Mouse (Mus musculus) CH12.LX (cell line): ENCODE results near the gene Naa10. TPM values are rescaled to one million over a fixed set of nuclear protein-coding genes. Genes with fewer than 3 reads are reported as not detected.

Source experiments
- DNase-seq: peaks from one replicate; pipeline ENCODE4 v3.0.0-alpha.2; 2013; ENCODE audit errors: extremely low read depth
- H3K27ac ChIP-seq: 2 replicates; pipeline ENCODE4 v1.5.1; 2012; ENCODE audit warnings: low read depth, mild to moderate bottlenecking, control low read depth, moderate library complexity; ENCODE audit not compliant: insufficient read depth
- H3K27me3 ChIP-seq: replicated peaks from 2 replicates; pipeline ENCODE3; 2012; ENCODE audit warnings: inconsistent platforms
- H3K36me3 ChIP-seq, 2 experiments: replicated peaks in 1 of 2; 2 replicates each; pipeline versions ENCODE3 to v1.6.1; 2012; ENCODE audit warnings: inconsistent platforms in 1 of 2, low read length in 1 of 2, mild to moderate bottlenecking in 1 of 2, mixed read lengths in 1 of 2, moderate library complexity in 1 of 2; ENCODE audit not compliant: control insufficient read depth in 1 of 2, insufficient read depth in 1 of 2
- H3K4me1 ChIP-seq, 2 experiments: 2 replicates each; pipeline ENCODE4 v1.6.1; 2012; ENCODE audit warnings: inconsistent platforms in 1 of 2, moderate library complexity in 1 of 2; ENCODE audit not compliant: insufficient read depth in 2 of 2, control insufficient read depth in 1 of 2
- H3K4me2 ChIP-seq: 2 replicates; pipeline ENCODE4 v1.6.1; 2012; ENCODE audit warnings: low read depth, mild to moderate bottlenecking, control low read depth; ENCODE audit not compliant: poor library complexity, insufficient read depth, severe bottlenecking
- H3K4me3 ChIP-seq, 3 experiments: fragments of 150-350 bp in 1 of 3; sonication (generic) in 1 of 3; replicated peaks in 1 of 3; 2 replicates each; pipeline versions ENCODE3 to v1.5.1; 2011 to 2012; ENCODE audit warnings: low read depth in 2 of 3, low read length in 2 of 3, mild to moderate bottlenecking in 2 of 3, moderate library complexity in 2 of 3, control low read depth in 1 of 3, improper control_type of control experiment in 1 of 3, inconsistent platforms in 1 of 3, mixed read lengths in 1 of 3; ENCODE audit not compliant: poor library complexity in 1 of 3
- H3K79me2 ChIP-seq: replicated peaks from 2 replicates; pipeline ENCODE4 v1.6.1; 2012; ENCODE audit warnings: mild to moderate bottlenecking, moderate library complexity; ENCODE audit not compliant: control insufficient read depth, poor library complexity, insufficient read depth, severe bottlenecking; ENCODE audit errors: extremely low read depth
- H3K9ac ChIP-seq: 2 replicates; pipeline ENCODE4 v1.6.1; 2012; ENCODE audit warnings: low read depth, mild to moderate bottlenecking, control low read depth, moderate library complexity; ENCODE audit not compliant: insufficient read depth
- H3K9me3 ChIP-seq: replicated peaks from 2 replicates; pipeline ENCODE3; 2012; ENCODE audit warnings: low read length, inconsistent platforms, mixed read lengths
- CHD2 ChIP-seq: IDR thresholded peaks from 2 replicates; pipeline ENCODE4 v1.6.1; 2011; ENCODE audit warnings: low read length, improper control_type of control experiment
- ELF1 ChIP-seq: IDR thresholded peaks from 2 replicates; pipeline ENCODE4 v1.6.1; 2014; ENCODE audit warnings: low read depth, mild to moderate bottlenecking, inconsistent platforms, low read length, improper control_type of control experiment
- EP300 ChIP-seq: IDR thresholded peaks from 2 replicates; pipeline ENCODE4 v1.6.1; 2011; ENCODE audit warnings: low read length, improper control_type of control experiment
- IRF4 ChIP-seq: IDR thresholded peaks from 2 replicates; pipeline ENCODE4 v1.6.1; 2014; ENCODE audit warnings: low read depth, mild to moderate bottlenecking, inconsistent platforms, low read length, improper control_type of control experiment
- JUND ChIP-seq: conservative IDR thresholded peaks from 2 replicates; pipeline ENCODE4 v1.6.1; 2011; ENCODE audit warnings: low read depth, low read length, improper control_type of control experiment
- KAT2A ChIP-seq: IDR thresholded peaks from 2 replicates; pipeline ENCODE4 v1.6.1; 2012; ENCODE audit warnings: low read length, improper control_type of control experiment, inconsistent platforms; ENCODE audit not compliant: insufficient replicate concordance
- MAFK ChIP-seq: IDR thresholded peaks from 2 replicates; pipeline ENCODE4 v1.6.1; 2011; ENCODE audit warnings: low read length, improper control_type of control experiment; ENCODE audit not compliant: insufficient replicate concordance
- MAX ChIP-seq: IDR thresholded peaks from 2 replicates; pipeline ENCODE4 v1.6.1; 2011; ENCODE audit warnings: low read length, improper control_type of control experiment
- MAZ ChIP-seq: IDR thresholded peaks from 2 replicates; pipeline ENCODE4 v1.6.1; 2012; ENCODE audit warnings: low read depth, mild to moderate bottlenecking, inconsistent platforms, low read length, improper control_type of control experiment, moderate library complexity
- MEF2A ChIP-seq: IDR thresholded peaks from 2 replicates; pipeline ENCODE4 v1.6.1; 2014; ENCODE audit warnings: low read depth, mild to moderate bottlenecking, inconsistent platforms, low read length, improper control_type of control experiment, borderline replicate concordance
- MXI1 ChIP-seq: IDR thresholded peaks from 2 replicates; pipeline ENCODE4 v1.6.1; 2011; ENCODE audit warnings: mild to moderate bottlenecking, low read depth, low read length, improper control_type of control experiment
- NELFE ChIP-seq: IDR thresholded peaks from 2 replicates; pipeline ENCODE4 v1.6.1; 2011; ENCODE audit warnings: low read depth, low read length, improper control_type of control experiment
- POLR2A ChIP-seq: IDR thresholded peaks from 2 replicates; pipeline ENCODE4 v1.6.1; 2011; ENCODE audit warnings: low read depth, mild to moderate bottlenecking, improper control_type of control experiment, low read length
- POLR2AphosphoS2 ChIP-seq: IDR thresholded peaks from 2 replicates; pipeline ENCODE4 v1.6.1; 2011; ENCODE audit warnings: low read depth, low read length, improper control_type of control experiment
- RAD21 ChIP-seq: IDR thresholded peaks from 2 replicates; pipeline ENCODE4 v1.6.1; 2011; ENCODE audit warnings: low read depth, mild to moderate bottlenecking, low read length, improper control_type of control experiment, moderate library complexity
- TBP ChIP-seq: conservative IDR thresholded peaks from 2 replicates; pipeline ENCODE4 v1.6.1; 2011; ENCODE audit warnings: low read depth, low read length, improper control_type of control experiment
- UBTF ChIP-seq: IDR thresholded peaks from 2 replicates; pipeline ENCODE4 v1.6.1; 2012; ENCODE audit warnings: low read depth, mild to moderate bottlenecking, inconsistent platforms, low read length, improper control_type of control experiment, moderate library complexity
- USF1 ChIP-seq: IDR thresholded peaks from 2 replicates; pipeline ENCODE4 v1.6.1; 2014; ENCODE audit warnings: low read depth, mild to moderate bottlenecking, inconsistent platforms, low read length, improper control_type of control experiment
- ZC3H11A ChIP-seq: IDR thresholded peaks from 2 replicates; pipeline ENCODE4 v1.6.1; 2012; ENCODE audit warnings: low read depth, mild to moderate bottlenecking, inconsistent platforms, low read length, improper control_type of control experiment
- ZKSCAN1 ChIP-seq: IDR thresholded peaks from 2 replicates; pipeline ENCODE4 v1.6.1; 2012; ENCODE audit warnings: low read depth, inconsistent platforms, low read length, improper control_type of control experiment, borderline replicate concordance
- ZMIZ1 ChIP-seq: IDR thresholded peaks from 2 replicates; pipeline ENCODE4 v1.6.1; 2012; ENCODE audit warnings: low read depth, mild to moderate bottlenecking, inconsistent platforms, low read length, improper control_type of control experiment
- ZNF384 ChIP-seq: IDR thresholded peaks from 2 replicates; pipeline ENCODE4 v1.6.1; 2012; ENCODE audit warnings: low read depth, low read length, improper control_type of control experiment, inconsistent platforms
- dilution Hi-C: fragments of 300-500 bp; cut with MboI; formaldehyde crosslinking; loops from 2 replicates; pipeline ENCODE4 v1.14.3; 2020; ENCODE audit warnings: low sequenced_read_pairs; ENCODE audit not compliant: extremely low pct_unique_long_range_greater_than_20kb, extremely low pct_ligation_motif_present
- in situ Hi-C: fragments of 300-500 bp; cut with MboI; formaldehyde crosslinking; loops from 3 replicates; pipeline ENCODE4 v1.14.3; 2019; ENCODE audit warnings: low sequenced_read_pairs, low pct_ligation_motif_present, low pct_unique_long_range_greater_than_20kb, mixed read lengths
- polyA plus RNA-seq: library from polyadenylated mRNA; unstranded; fragments of >175 nt; gene quantifications from 2 replicates; pipeline ENCODE4 v1.2.1, GENCODE M21; 2012; ENCODE audit warnings: low read depth; ENCODE audit not compliant: insufficient read length
- total RNA-seq, 2 experiments: library from RNA; depleted of rRNA; stranded (reverse); fragments of 300-350 nt in 1 of 2; fragments of >200 nt in 1 of 2; gene quantifications; 2 replicates each; pipeline ENCODE4 v1.2.3; 2012 to 2014

The Naa10 gene
- total and polyA plus RNA-seq, 3 experiments, result 144 to 166 (median 148) TPM

DNA sequence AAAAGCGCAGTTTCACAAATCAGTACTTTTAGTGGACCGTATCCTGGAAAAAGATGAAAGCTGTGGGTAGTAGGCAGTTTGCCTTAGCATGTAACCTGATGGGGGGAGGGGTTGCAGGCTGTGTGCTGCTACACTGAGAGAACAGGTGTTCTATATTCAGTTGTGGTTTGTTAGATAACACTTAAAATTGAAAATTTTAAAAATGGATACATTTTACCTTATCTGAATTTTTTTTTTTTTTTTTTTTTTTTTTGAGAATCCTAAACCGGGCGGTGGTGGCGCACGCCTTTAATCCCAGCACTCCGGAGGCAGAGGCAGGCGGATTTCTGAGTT, 772 bp upstream of the Naa10 start:
- Histone ChIP-seq H3K4me3 (peak overlapping the region; percentile 30 to 92 (median 66)), H3K79me2 (peaks cover 16% of the 10 kb centered on the region), H3K36me3 (peaks cover 32 to 49% of the 10 kb centered on the region in 2 experiments), H3K4me1 (peaks cover 2 to 15% of the 10 kb centered on the region in 2 experiments; a peak in 2 of 4 replicates), H3K9me3 (no peaks in the 10 kb centered on the region), H3K27me3 (no peaks in the 10 kb centered on the region), H3K4me2 (peak overlapping the region; percentile 19), H3K9ac (peak overlapping the region; percentile 25), H3K27ac (peak overlapping the region; percentile 53)
- in situ Hi-C loops, result no loop called here
- dilution Hi-C loops, result no loop called here
- TF ChIP-seq IRF4, result no peak
- TF ChIP-seq CHD2, result 0 out of 2 replicates have a peak, but pooled peaks have one; percentile 24
- no peak for DNase-seq

DNA sequence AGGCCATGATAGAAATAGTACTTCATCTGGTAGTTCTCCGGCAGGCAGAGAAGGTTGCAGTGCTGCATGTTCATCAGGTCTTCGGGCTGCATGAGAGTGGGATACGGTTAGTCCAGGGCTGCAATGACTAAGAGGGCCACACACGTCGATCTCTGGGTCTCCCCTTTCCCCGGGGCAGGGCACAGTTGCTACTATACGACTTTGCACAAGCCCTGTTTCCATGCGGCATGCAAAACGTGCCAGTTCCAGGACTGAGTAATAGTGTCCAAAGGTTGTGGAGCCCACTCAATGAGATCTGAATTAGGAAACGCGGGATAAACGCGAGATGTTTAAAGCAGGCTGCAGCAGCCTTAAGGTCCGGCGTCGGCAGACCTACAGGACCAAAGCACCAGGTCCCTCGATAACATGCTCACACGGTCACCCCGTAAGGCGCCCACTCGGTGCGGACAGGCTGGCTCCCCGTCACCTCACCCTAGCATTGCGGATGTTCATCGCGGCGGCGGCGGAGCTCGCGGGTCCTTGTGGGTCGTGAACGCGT, 390 bp downstream of the Naa10 start:
- H3K4me3 ChIP-seq, result peak overlapping the region; percentile 66 to 92 (median 66)
- H3K27me3 ChIP-seq, result no peaks in the 10 kb centered on the region
- H3K4me1 ChIP-seq, result peaks cover 2 to 18% of the 10 kb centered on the region in 2 experiments; a peak in 2 of 4 replicates
- H3K27ac ChIP-seq, result peak overlapping the region; percentile 63; the same call in 1 of the 2 replicates
- peak overlapping the region; percentile 57 for H3K9ac ChIP-seq
- DNase-seq, result no peak
- H3K9me3 ChIP-seq, result no peaks in the 10 kb centered on the region
- peak overlapping the region; percentile 95 for H3K4me2 ChIP-seq
- H3K79me2 ChIP-seq, result peaks cover 16% of the 10 kb centered on the region
- in situ Hi-C loops, result no loop called here
- TF ChIP-seq ZKSCAN1 (no peak), UBTF (no peak), ZMIZ1 (no peak), MEF2A (no peak), RAD21 (no peak), POLR2A (no peak), MAFK (no peak), ZNF384 (no peak), ZC3H11A (no peak), MAZ (no peak), POLR2AphosphoS2 (no peak)
- dilution Hi-C loops, result no loop called here
- H3K36me3 ChIP-seq, result peaks cover 35 to 50% of the 10 kb centered on the region in 2 experiments

DNA sequence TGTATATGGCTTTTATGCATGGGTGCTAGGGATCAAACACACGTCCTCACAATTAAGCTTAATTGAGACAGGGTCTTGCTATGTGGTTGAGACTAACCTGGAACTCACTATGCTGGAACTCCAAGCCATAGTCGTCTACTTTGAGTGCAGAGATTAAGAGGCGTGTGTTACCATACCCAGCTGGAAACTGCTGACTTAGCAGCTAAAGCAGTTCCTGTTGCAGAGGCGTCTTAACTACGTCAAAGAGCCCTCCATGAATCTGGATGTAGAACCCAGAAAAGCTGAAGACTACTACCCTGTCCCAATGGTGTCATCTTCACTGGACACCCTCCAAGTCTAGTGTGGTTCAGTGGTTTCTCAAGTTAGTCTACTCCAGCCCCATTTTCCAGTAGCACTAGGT, 3.1 kb downstream of the Naa10 start:
- H3K4me1 ChIP-seq, result peaks cover 2 to 21% of the 10 kb centered on the region in 2 experiments; a peak in 2 of 4 replicates
- peaks cover 16% of the 10 kb centered on the region for H3K79me2 ChIP-seq
- H3K9me3 ChIP-seq, result no peaks in the 10 kb centered on the region
- no peaks in the 10 kb centered on the region for H3K27me3 ChIP-seq
- H3K27ac ChIP-seq, result no peak overlapping the region
- no peak for DNase-seq
- H3K9ac ChIP-seq, result no peak overlapping the region
- TF ChIP-seq JUND (no peak), MEF2A (no peak), TBP (no peak), EP300 (no peak), KAT2A (no peak), MAX (no peak), NELFE (no peak), POLR2AphosphoS2 (no peak), USF1 (no peak), ELF1 (no peak), MXI1 (no peak), IRF4 (no peak)
- dilution Hi-C loops, result no loop called here
- H3K4me3 ChIP-seq, result no peak overlapping the region
- in situ Hi-C loops, result no loop called here
- H3K4me2 ChIP-seq, result no peak overlapping the region
- H3K36me3 ChIP-seq, result peaks cover 31 to 33% of the 10 kb centered on the region in 2 experiments
